Mouse (Mus musculus) left cerebral cortex, adult 2 months (tissue): ENCODE measurements around the gene Cib4. TPM values are rescaled to one million over a fixed set of nuclear protein-coding genes. Genes with fewer than 3 reads are reported as not detected.
A peak's percentile ranks its signal among the peaks of the same experiment; 100 is the strongest.

Source experiments
- DNase-seq, 2 experiments: peaks; one replicate each; pipeline ENCODE4 v3.0.0; 2021 to 2022; ENCODE audit warnings: low spot score in 2 of 2, mixed read lengths in 1 of 2; ENCODE audit errors: extremely low spot score in 1 of 2
- H3K27ac ChIP-seq: fragments of 200-600 bp; 2 replicates; pipeline ENCODE4 v1.8.1; 2022
- H3K4me3 ChIP-seq: fragments of 200-600 bp; 2 replicates; pipeline ENCODE4 v1.8.1; 2022
- CTCF ChIP-seq: fragments of 200-600 bp; IDR thresholded peaks from 2 replicates; pipeline ENCODE4 v1.8.1; 2022; ENCODE audit warnings: antibody characterized with exemption, mild to moderate bottlenecking, moderate library complexity
- intact Hi-C: fragments of 180-260 bp; cut with DNase I; formaldehyde crosslinking; loops from one replicate; pipeline ENCODE4 v1.15.1; 2025
- total RNA-seq, 2 experiments: library from RNA; stranded (reverse); gene quantifications; 2 replicates each; pipeline ENCODE4 v1.2.3; 2021

Gene Cib4
- total RNA-seq, 2 experiments from 2014 or later = not detected

GRCm38 (mm10) chr5:30525920-30526836 is 19.5 kb downstream of the Cib4 start:
- intact Hi-C loops = no loop called here
- peak in 1 of 2 experiments; percentile 29 for DNase-seq
- H3K27ac ChIP-seq = no peak overlapping the region

GRCm38 (mm10) chr5:30524213-30524612 is 21.4 kb downstream of the Cib4 start:
- intact Hi-C loops = no loop called here
- no peak for TF ChIP-seq CTCF
- no peak overlapping the region for H3K4me3 ChIP-seq
- DNase-seq = no peak
- no peak overlapping the region for H3K27ac ChIP-seq

More at GRCm38 (mm10) chr5:30525920-30526836, 19.5 kb downstream of the Cib4 start:
- TF ChIP-seq CTCF = no peak
- H3K4me3 ChIP-seq = no peak overlapping the region

DNA sequence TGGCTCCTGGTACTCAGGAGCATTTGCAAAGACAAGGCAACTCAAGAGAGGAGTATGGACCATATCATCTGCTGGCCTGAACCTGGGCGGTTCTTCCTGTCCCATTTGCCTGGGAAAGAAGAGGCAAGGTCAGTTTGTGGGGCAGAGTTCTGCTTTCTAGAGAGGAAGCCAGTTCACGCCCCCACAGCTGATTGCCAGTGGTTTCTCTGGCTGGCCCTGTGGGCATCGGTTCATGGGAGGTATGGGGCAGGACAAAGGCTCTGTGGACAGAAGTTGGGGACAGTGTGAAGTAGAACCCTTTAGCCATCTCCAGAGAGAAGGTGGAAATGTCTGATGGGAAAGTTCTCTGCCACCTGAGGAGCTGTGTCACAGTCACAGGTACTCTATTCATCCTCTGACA is 22.5 kb downstream of the Cib4 start:
- H3K27ac ChIP-seq = no peak overlapping the region
- intact Hi-C loops = no loop called here
- TF ChIP-seq CTCF = no peak

GRCm38 (mm10) chr5:30522406-30522805 is 23.2 kb downstream of the Cib4 start:
- Histone ChIP-seq H3K27ac (no peak overlapping the region), H3K4me3 (no peak overlapping the region)
- no peak for DNase-seq
- intact Hi-C loops = no loop called here
- TF ChIP-seq CTCF = no peak

More for the DNA sequence above, 22.5 kb downstream of the Cib4 start:
- H3K4me3 ChIP-seq = no peak overlapping the region
- no peak for DNase-seq

GRCm38 (mm10) chr5:30520214-30520732 is 25.4 kb downstream of the Cib4 start:
- H3K27ac ChIP-seq = no peak overlapping the region
- no peak for DNase-seq
- intact Hi-C loops = no loop called here
- H3K4me3 ChIP-seq = no peak overlapping the region
- no peak for TF ChIP-seq CTCF

GRCm38 (mm10) chr5:30519494-30519893 is 26.1 kb downstream of the Cib4 start:
- Histone ChIP-seq H3K4me3 (no peak overlapping the region), H3K27ac (no peak overlapping the region)
- intact Hi-C loops = loop anchor here (10.0 kb wide), 1 partner anchor 255 kb away; no protein-coding TSS in a partner anchor
- no peak for TF ChIP-seq CTCF
- no peak for DNase-seq

GRCm38 (mm10) chr5:30518547-30518946 is 27.1 kb downstream of the Cib4 start:
- no peak for TF ChIP-seq CTCF
- Histone ChIP-seq H3K27ac (no peak overlapping the region), H3K4me3 (no peak overlapping the region)
- intact Hi-C loops = loop anchor here (10.0 kb wide), 1 partner anchor 256 kb away; no protein-coding TSS in a partner anchor
- DNase-seq = no peak

DNA sequence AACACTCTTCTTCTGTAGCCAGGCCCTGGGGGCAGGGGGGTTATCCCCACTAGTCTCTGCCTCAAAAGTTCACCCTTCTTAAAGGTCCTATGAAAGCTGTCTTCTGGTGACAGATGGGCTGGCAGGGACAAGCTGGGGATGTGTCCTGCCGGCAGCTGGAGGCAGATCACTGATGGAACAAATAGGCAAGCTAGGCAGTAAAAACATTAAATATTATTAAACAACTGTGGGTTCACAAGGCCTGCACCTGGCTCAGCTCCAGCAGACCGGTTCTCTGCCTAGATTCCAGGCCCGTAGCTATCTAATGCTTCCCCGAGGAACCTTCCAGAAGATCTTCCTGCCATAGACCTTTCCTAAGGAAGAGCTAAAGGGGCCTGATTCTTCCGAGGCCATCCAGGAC is 27.5 kb downstream of the Cib4 start:
- no peak for TF ChIP-seq CTCF
- Histone ChIP-seq H3K4me3 (no peak overlapping the region), H3K27ac (no peak overlapping the region)
- DNase-seq = no peak
- intact Hi-C loops = loop anchor here (10.0 kb wide), 1 partner anchor 257 kb away; no protein-coding TSS in a partner anchor

- intact Hi-C loops = loop anchor here (1.0 to 10.0 kb wide), 2 partner anchors 122 to 258 kb away; no protein-coding TSS in a partner anchor
- peak; percentile 82 for TF ChIP-seq CTCF
- Histone ChIP-seq H3K27ac (no peak overlapping the region), H3K4me3 (no peak overlapping the region)
- DNase-seq = peak; percentile 33 to 49
Measured at GRCm38 (mm10) chr5:30516376-30516775, 29.3 kb downstream of the Cib4 start.

- no peak for DNase-seq
- H3K4me3 ChIP-seq = no peak overlapping the region
- intact Hi-C loops = loop anchor here (10.0 kb wide), 1 partner anchor 262 kb away; no protein-coding TSS in a partner anchor
- no peak for TF ChIP-seq CTCF
- no peak overlapping the region for H3K27ac ChIP-seq
Measured at GRCm38 (mm10) chr5:30513111-30513510, 32.5 kb downstream of the Cib4 start.

DNA sequence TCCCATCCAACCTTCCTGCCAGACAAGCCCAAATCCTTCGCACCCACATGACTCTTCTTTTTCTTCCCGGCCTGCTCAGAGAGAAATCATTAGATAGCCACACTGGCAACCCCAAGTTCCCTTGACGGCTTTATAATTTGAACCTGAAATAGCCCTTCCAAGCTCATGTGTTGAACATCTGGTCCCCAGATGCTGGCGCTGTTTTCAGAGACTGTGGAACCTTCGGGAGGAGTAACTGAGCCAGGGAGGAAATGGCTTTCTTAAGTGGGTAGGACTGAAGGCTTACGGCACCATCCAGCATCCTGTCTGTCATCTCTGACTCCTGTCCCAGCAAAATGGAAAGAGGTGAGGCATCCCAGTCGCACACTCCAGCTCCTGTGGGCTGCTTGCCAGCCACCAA is 48.3 kb downstream of the Cib4 start:
- DNase-seq = no peak
- H3K27ac ChIP-seq = no peak overlapping the region
- no peak for TF ChIP-seq CTCF
- no peak overlapping the region for H3K4me3 ChIP-seq
- intact Hi-C loops = no loop called here

GRCm38 (mm10) chr5:30496821-30497220 is 48.8 kb downstream of the Cib4 start:
- intact Hi-C loops = no loop called here
- no peak overlapping the region for H3K4me3 ChIP-seq
- H3K27ac ChIP-seq = no peak overlapping the region
- TF ChIP-seq CTCF = no peak
- no peak for DNase-seq
